Mouse (Mus musculus) right cerebral cortex, adult 18-20 months (tissue): ENCODE results near the gene Ptcd1.
"Not testable (repeated sequence)": the region's sequence is repeated elsewhere in the genome, so short reads cannot be mapped to it uniquely, and the experiment has no call there.

ENCODE experiments used
- DNase-seq: peaks from one replicate; pipeline ENCODE4 v3.0.0; 2022; ENCODE audit warnings: mixed read lengths

Ptcd1 gene

GRCm38 (mm10) chr5:145113416-145113815, 53.5 kb downstream of the Ptcd1 start:
- no peak for DNase-seq

GRCm38 (mm10) chr5:145112566-145112965, 54.3 kb downstream of the Ptcd1 start:
- DNase-seq: no peak

GRCm38 (mm10) chr5:145110401-145110800, 56.5 kb downstream of the Ptcd1 start:
- DNase-seq: no peak

DNA sequence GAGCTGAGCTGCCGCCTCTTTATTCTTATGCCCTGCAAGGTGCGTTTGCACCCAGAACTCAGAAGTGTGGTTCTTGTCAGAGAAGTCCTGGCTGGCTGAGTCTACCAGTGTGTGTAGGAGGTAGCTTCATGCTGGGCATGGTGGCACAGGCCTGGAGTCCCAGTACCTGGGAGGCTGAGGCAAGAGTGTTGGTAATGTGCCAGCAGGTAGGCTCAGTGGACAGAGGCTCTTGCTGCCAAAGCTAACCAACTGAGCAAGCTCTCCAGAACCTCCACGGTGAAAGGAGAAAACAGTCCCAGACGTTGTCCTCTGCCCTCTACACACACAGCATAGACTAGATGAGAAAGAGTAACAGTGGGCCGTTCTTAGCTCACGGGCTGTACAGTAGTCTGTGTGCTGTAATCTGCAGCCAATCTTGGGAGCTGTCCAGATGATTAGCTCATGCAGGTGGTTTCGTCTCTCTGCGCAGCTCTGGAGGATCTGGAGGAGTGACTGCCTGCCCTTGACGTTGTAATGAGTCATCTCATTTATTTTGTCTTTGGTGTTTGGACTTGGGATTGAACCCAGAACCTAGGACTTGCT, 61.1 kb downstream of the Ptcd1 start:
- no peak for DNase-seq

DNA sequence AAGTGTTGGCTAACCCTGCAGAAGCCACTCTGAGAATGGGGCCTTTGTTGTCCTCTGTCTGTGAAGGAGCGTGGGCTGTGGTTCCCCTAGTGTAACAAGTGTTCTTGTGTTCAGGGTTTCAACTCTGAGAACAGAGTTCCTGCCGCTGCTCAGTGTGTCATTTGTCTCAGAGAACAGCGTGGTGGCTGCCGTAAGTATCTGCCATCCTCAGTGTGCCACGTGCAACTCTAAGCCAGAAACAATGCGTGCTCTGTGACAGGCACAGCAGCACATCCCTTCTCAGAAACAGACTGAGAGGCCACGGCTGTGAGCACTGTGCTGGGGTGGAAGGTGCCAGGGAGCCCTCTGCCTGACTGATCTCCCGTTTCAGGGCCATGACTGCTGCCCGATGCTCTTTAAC, 62.6 kb downstream of the Ptcd1 start:
- peak; percentile 69 for DNase-seq

DNA sequence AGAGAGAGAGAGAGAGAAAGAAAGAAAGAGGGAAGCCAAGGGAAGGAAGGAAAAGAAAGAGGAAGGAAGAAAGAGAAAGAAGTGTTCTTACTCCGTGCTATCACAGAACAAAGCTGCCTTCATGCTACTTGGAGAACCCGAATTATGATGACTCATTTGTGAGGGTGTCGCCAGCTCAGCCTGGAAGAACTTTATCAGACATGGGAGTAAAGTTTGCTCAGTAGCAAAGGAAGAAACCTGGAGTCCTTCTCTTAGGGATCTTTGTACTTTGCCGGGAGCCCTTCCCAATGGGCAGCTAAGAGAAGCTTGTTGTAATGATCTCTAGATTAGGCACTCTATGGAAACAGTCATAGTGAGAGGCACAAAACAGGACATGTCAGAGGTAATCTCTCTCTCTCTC, 64.2 kb downstream of the Ptcd1 start:
- no peak for DNase-seq

DNA sequence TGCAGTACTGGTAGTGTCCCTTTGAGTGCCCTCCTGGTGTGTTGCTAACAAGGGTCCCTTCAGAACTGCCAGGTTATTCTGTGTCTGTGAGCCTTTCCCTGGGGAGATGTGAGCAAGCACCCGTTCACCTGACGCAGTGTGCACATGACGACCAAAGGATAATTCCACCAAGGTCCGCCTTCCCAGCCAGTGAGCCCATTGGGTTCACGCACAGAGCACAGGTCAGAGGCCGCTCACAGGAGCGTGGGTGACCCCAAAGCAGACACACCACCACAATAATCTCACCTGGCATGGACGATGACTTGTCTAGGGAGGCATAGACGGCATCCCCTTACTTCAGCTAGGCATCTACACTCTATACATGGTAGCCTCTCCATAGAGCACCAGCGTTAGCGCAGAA, 65.5 kb downstream of the Ptcd1 start:
- DNase-seq: not testable (repeated sequence)

- no peak for DNase-seq
Observed at GRCm38 (mm10) chr5:145100960-145101359, 65.9 kb downstream of the Ptcd1 start.

DNA sequence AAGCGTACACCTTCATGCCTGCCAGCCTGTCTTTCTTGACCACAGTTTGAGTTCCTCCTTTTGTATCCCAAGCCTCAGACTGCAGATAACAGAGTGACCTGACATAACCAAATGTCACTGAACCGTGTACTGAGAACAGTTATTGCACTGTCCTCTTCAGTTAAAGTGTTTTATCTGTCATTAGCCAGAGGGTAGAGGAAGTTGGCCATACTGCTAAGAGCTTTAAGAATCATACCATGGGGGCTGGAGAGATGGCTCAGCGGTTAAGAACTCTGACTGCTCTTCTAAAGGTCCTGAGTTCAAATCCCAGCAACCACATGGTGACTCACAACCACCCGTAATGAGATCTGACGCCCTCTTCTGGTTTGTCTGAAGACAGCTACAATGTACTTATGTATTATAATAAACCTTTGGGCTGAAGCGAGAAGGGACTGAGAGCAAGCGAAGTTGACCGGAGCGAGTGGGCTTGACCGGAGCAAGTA, 68.5 kb downstream of the Ptcd1 start:
- DNase-seq: no peak
